Mouse (Mus musculus) layer of hippocampus, postnatal 36 days (tissue): ENCODE results near the gene Mgll. TPM values are rescaled to one million over a fixed set of nuclear protein-coding genes. Genes with fewer than 3 reads are reported as not detected.

Experiments
- DNase-seq, 2 experiments: peaks; one replicate each; pipeline ENCODE4 v3.0.0; 2022
- total RNA-seq, 2 experiments: library from RNA; stranded (reverse); gene quantifications; 2 replicates each; pipeline ENCODE4 v1.2.3; 2021

Mgll gene
- total RNA-seq, 2 experiments from 2014 or later: 178 to 181 TPM

DNA sequence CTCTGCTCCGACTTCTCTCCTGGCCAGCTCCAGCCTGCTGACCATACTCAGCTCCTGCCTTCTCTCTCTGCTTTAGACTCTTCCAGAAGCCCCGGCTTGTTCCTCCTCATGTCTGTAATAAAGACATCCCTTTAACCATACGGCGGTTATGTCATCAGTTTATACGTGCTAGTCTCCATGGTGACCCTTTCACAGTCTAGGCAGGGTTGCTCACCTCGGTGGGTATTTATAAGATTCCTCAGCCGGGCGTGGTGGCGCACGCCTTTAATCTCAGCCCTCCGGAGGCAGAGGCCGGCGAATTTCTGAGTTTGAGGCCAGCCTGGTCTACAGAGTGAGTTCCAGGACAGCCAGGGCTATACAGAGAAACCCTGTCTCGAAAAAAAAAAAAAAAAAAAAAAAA is 51.1 kb downstream of the Mgll start:
- no peak for DNase-seq

DNA sequence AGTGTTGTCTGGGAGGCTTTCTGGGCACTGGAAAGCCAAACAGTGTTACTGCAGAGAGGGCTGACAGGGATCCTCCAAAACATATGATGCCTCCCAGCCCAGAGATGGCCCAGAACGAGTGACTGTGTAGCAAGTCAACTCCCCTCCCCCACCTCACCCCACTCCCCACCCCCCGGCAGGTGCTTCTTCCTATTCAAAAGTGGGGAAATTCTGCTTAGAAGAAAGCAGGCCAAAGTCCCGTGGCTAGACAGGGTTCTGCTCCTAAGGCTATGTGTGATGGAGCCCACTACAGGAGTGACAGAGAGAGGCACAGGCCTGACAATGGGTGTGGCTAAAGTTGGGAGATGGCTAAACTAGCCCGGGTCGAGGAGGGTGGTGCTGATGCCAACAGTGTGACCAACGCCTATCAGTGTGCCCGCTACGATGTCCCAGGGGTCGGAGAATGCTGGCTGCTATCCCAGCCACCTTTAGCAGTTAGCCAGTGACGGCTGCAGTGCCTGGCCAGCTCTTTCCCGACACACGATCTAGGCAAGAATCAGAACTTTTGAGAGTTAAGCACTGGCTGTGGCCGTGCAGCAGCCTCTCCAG is 52.2 kb downstream of the Mgll start:
- no peak for DNase-seq

GRCm38 (mm10) chr6:88776964-88777363 is 52.8 kb downstream of the Mgll start:
- DNase-seq: no peak

- no peak for DNase-seq
Measured at GRCm38 (mm10) chr6:88778047-88778688, 54.0 kb downstream of the Mgll start.

GRCm38 (mm10) chr6:88779755-88780154 is 55.5 kb downstream of the Mgll start:
- no peak for DNase-seq

GRCm38 (mm10) chr6:88781919-88782318 is 57.7 kb downstream of the Mgll start:
- no peak for DNase-seq

DNA sequence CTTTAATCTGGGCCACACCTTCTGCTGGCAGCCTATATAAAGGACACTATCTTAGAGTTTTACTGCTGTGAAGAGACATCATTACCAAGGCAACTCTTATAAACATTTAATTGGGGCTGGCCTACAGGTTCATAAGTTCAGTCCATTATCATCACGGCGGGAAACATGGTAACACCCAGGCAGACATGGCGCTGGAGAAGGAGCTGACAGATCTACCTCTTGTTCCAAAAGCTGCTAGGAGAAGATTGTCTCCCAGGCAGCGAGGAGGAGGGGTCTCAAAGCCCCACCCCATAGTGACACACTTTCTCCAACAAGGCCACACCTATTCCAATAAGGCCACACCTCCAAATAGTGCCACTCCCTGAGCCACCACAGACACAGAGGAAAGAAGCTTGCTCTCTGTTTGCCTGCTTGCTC is 58.8 kb downstream of the Mgll start:
- DNase-seq: no peak

DNA sequence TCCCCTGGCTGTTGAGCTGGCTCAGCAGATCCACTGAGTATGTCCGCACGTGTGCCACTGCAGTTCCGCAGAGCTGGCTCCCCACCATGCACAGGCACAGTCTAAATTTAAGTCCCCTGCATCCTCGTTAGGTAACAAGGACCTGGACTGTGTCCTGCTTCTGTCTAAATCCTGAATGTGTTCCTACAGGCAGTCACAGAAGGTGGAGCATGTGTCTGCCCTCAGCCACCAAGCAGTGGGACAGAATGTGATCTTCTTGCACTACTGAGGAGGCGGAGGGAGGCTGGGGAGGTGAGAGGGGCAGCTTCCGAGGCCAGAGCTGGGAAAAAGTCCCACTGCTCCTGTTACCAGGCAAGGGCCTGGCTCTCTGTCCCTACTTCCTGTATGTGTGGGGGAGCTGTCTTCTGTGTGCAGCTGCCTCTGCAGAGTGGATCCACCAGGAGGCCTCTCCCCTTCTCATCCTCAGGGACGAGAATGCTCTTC is 60.5 kb downstream of the Mgll start:
- no peak for DNase-seq

DNA sequence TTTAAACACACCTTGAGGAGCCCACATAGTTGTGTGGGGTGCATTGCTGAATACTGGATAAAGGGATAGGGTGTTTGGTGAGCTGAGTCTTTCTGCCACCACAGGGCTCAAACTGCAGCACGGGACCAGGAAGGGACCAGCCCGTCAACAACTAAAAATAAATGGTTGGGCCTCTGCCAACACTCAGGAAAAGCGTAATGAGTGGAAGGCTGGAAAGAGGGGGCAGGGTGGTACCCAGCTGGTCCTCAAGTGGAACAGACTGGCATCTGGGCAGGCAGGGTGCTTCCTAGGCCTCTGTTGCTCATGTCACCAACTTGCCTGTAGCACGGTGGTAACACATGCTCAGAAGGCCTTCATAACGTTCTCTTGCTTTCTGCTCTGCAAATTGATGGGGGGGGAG is 61.1 kb downstream of the Mgll start:
- no peak for DNase-seq

GRCm38 (mm10) chr6:88785781-88786542 is 61.8 kb downstream of the Mgll start:
- DNase-seq: no peak

GRCm38 (mm10) chr6:88786732-88787445 is 62.7 kb downstream of the Mgll start:
- DNase-seq: no peak

DNA sequence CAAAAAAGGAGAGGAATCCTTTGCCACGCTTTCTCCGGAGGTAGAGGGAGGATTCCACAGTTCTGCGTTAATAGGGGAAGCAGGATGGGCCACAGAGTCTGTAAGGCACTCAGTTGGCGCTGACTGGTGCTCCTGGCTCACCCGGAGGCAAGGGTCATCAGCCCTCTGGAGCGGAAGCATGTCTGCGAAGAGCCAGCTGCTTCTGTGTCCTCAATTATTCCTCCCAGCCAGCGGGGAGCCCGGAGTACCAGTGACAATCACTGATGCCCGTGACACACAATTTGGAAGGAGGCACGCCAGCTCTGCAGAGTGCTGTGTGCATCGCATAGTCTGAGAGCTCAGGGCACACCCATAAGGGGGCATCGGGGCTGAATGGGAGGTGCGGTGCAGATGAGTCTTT is 63.3 kb downstream of the Mgll start:
- DNase-seq: no peak

- no peak for DNase-seq
Measured at GRCm38 (mm10) chr6:88788219-88788618, 64.0 kb downstream of the Mgll start.

DNA sequence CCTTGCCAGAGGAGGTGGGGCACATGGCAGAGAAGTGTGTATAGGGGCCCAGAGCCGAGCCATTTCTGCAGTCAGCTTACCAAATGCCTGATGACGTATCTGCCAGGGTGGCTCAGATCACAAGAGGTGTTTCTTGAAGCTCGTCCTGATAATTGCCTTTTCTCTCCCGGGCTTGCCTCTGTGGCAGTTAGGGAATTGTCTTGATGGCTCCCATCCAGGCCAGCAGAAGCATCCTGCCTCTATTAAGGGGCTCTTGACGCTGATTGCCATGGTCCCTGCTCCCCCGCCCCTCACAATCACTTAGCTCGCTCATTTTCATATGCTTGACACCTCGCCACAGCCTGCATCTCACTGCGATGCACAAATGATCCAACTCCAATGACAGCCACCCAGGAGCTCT is 67.1 kb downstream of the Mgll start:
- no peak for DNase-seq

DNA sequence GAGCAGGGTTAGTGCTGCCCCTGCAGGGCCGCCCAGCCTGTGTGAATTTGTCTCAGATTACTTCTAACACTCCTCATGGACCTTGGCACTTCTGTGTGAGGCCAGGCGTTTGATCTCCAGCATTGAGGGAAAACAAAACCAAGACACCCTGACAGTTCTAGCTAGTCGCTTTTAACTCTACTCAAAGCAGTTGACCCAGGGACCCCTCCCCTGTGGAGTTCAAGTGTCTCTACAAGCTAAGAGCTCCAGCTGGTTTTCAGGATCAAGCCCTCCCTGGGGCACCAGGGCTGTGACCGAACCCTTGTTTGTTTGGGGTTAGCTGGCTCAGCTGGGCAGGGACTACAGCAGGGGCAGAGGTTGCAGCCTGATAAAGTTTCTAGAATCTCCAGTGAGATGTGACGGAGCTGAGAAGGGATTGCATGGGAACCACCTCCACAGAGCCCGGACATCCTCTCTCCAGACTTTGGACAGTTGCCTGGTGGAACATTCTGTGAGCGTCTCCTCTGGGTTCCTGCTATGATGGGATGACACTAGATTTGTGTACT is 68.0 kb downstream of the Mgll start:
- DNase-seq: no peak

- DNase-seq: no peak
Measured at GRCm38 (mm10) chr6:88793243-88793642, 69.0 kb downstream of the Mgll start.

- no peak for DNase-seq
Measured at GRCm38 (mm10) chr6:88793872-88794271, 69.7 kb downstream of the Mgll start.

DNA sequence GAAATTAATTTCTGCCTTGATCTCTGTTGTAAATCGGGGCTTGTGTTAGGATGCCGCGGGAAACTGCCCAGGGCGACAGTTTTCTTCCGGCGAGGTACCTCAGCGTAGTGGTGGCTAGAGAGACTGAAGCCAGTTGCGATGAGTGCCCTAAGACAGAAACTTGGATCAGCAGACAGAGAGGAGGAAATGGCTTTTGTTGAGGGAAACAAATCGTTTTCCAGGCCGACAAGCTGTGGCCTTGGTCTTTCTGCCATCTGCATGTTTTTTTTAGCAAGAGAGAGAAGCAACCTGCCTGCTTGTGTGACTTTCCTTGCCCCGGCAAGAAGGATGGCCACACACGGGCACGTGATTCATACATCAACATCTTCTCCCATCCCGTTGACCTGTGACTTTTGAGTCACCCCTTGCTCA is 70.4 kb downstream of the Mgll start:
- no peak for DNase-seq

DNA sequence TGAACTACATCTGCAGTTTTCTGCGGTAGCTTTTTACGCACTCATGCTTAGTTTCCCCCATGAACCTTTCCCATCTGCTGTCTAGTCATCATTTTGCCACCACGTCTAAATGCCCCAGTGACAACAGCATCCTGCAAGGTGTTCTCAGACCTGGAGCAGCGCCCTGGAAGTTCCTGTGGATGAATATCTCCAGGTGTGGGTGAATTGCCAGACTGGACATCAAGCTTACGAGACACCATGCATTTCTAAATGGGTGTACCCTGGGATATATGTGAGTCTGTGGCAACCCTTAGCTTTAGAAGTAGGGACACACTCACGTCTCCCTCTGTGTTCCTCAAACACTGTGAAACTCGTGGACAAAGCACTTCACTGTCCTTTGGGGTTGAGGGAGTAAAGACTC is 76.0 kb downstream of the Mgll start:
- no peak for DNase-seq

GRCm38 (mm10) chr6:88800735-88801134 is 76.5 kb downstream of the Mgll start:
- no peak for DNase-seq

GRCm38 (mm10) chr6:88803051-88803450 is 78.8 kb downstream of the Mgll start:
- DNase-seq: no peak

DNA sequence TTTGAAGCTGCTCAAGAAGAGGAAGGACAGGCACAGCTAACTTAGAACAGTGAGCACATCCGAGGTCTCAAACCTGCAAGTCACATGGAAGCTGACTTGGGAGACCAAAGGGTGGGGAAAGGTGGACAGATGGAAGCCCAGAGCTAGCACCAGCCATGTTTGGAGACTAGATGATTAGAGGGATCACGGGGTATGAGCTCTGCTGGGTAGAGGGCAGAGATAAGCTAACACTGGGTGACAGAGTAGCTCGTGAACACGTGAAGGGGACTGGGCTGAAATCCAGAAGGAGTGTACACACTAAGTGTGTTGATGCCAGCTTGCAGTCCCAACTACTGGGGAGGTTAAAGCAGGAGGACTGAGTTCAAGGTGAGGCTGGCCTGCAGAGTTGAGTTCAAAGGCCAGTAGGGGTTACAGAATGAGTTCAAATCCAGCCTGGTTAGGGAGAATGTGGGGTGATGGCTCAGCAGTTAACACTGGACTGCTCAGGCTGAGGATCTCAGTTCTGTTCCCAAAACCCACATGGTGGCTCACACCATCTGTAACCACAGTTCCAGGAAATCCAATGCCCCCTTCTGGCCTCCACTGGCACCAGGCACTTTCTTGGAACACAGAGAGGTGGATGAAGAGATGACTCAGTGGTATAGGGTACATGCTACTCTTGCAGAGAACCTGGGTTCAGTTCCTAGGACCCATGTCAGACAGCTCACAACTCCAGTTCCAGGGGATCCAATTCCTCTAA is 79.9 kb downstream of the Mgll start:
- no peak for DNase-seq
